Mouse (Mus musculus) ES-E14 (cell line): ENCODE data around the gene Agap2.

Experiments
- CHD2 ChIP-seq: IDR thresholded peaks from 2 replicates; pipeline ENCODE4 v1.6.1; 2014; ENCODE audit warnings: mild to moderate bottlenecking, low read depth, low read length, inconsistent platforms
- ZC3H11A ChIP-seq: IDR thresholded peaks from 2 replicates; pipeline ENCODE4 v1.6.1; 2012; ENCODE audit warnings: low read depth, mild to moderate bottlenecking, inconsistent platforms, low read length, borderline replicate concordance
- ZNF384 ChIP-seq: IDR thresholded peaks from 2 replicates; pipeline ENCODE4 v1.6.1; 2012; ENCODE audit warnings: low read depth, low read length, inconsistent platforms

GRCm38 (mm10) chr10:127043187-127043586, 31.9 kb upstream of the Agap2 start:
- TF ChIP-seq ZNF384 (no peak), CHD2 (no peak), ZC3H11A (no peak)
